Mouse (Mus musculus) forebrain, embryonic 10.5 days (tissue): Measurements from ENCODE around the gene S100a8. TPM values are rescaled to one million over a fixed set of nuclear protein-coding genes. Genes with fewer than 3 reads are reported as not detected.

Experiments used
- DNase-seq: peaks from one replicate; pipeline ENCODE4 v3.0.0-alpha.2; 2017; ENCODE audit warnings: low spot score; ENCODE audit errors: extremely low spot score
- H3K27ac ChIP-seq: fragments of 300-500 bp; sonication (generic); 2 replicates; pipeline ENCODE4 v1.5.1; 2016; ENCODE audit warnings: mild to moderate bottlenecking
- H3K27me3 ChIP-seq: fragments of 300-500 bp; sonication (generic); 2 replicates; pipeline ENCODE4 v1.6.1; 2016; ENCODE audit warnings: mild to moderate bottlenecking; ENCODE audit not compliant: poor library complexity, severe bottlenecking
- H3K36me3 ChIP-seq: fragments of 300-500 bp; sonication (generic); replicated peaks from 2 replicates; pipeline ENCODE4 v1.6.1; 2016; ENCODE audit warnings: mild to moderate bottlenecking, moderate library complexity
- H3K4me1 ChIP-seq: fragments of 300-500 bp; sonication (generic); 2 replicates; pipeline ENCODE4 v1.6.1; 2016
- H3K4me3 ChIP-seq: fragments of 300-500 bp; sonication (generic); 2 replicates; pipeline ENCODE4 v1.5.1; 2016; ENCODE audit warnings: mild to moderate bottlenecking, moderate library complexity
- H3K9me3 ChIP-seq: fragments of 300-500 bp; sonication (generic); 2 replicates; pipeline ENCODE4 v1.6.1; 2016; ENCODE audit warnings: mild to moderate bottlenecking, moderate library complexity
- WGBS: fragments of 180-500 bp; shearing (Covaris S2); methylation state at CpG from one replicate; pipeline ENCODE4 v1.1.7; 2016; 5-methylcytosine and 5-hydroxymethylcytosine counted together
- polyA plus RNA-seq: library from polyadenylated mRNA; unstranded; fragments of >200 nt; fragmentation: Nextera tagmentation; extraction: Ambion mirVana; gene quantifications from 2 replicates; pipeline ENCODE4 v1.2.1, GENCODE M21; 2016

S100a8 gene
- polyA plus RNA-seq, 1 experiment from 2014 or later: 0.33 TPM

- Histone ChIP-seq H3K9me3 (no peaks in the 10 kb centered on the region), H3K36me3 (no peaks in the 10 kb centered on the region), H3K4me1 (no peaks in the 10 kb centered on the region), H3K4me3 (no peak overlapping the region), H3K27ac (no peak overlapping the region), H3K27me3 (no peaks in the 10 kb centered on the region)
- 51% methylated on average over 3 of the region's 3 CpGs for WGBS
- DNase-seq: no peak
Observed at GRCm38 (mm10) chr3:90644220-90644619, 24.6 kb upstream of the S100a8 start.

GRCm38 (mm10) chr3:90647291-90647690 lies 21.5 kb upstream of the S100a8 start:
- no peaks in the 10 kb centered on the region for H3K27me3 ChIP-seq
- H3K9me3 ChIP-seq: no peaks in the 10 kb centered on the region
- no peaks in the 10 kb centered on the region for H3K36me3 ChIP-seq
- no peak overlapping the region for H3K4me3 ChIP-seq
- no peaks in the 10 kb centered on the region for H3K4me1 ChIP-seq
- no peak overlapping the region for H3K27ac ChIP-seq
- no peak for DNase-seq
- WGBS: 91% methylated on average over 1 of the region's 1 CpGs

- Histone ChIP-seq H3K36me3 (no peaks in the 10 kb centered on the region), H3K27ac (no peak overlapping the region), H3K9me3 (no peaks in the 10 kb centered on the region), H3K4me1 (no peaks in the 10 kb centered on the region), H3K4me3 (no peak overlapping the region), H3K27me3 (no peaks in the 10 kb centered on the region)
- no peak for DNase-seq
Observed at GRCm38 (mm10) chr3:90648981-90649380, 19.8 kb upstream of the S100a8 start.

- H3K36me3 ChIP-seq: no peaks in the 10 kb centered on the region
- 89% methylated on average over 2 of the region's 2 CpGs for WGBS
- no peak overlapping the region for H3K4me3 ChIP-seq
Observed at GRCm38 (mm10) chr3:90649832-90650231, 18.9 kb upstream of the S100a8 start.

GRCm38 (mm10) chr3:90652878-90653508 lies 15.8 kb upstream of the S100a8 start:
- H3K36me3 ChIP-seq: no peaks in the 10 kb centered on the region

More at GRCm38 (mm10) chr3:90649832-90650231, 18.9 kb upstream of the S100a8 start:
- Histone ChIP-seq H3K27me3 (no peaks in the 10 kb centered on the region), H3K9me3 (no peaks in the 10 kb centered on the region), H3K27ac (no peak overlapping the region), H3K4me1 (no peaks in the 10 kb centered on the region)
- DNase-seq: no peak

GRCm38 (mm10) chr3:90653717-90654116 lies 15.1 kb upstream of the S100a8 start, which contains the start of gene S100a7a:
Gene S100a7a (plus strand): TSS chr3:90654017.
- Histone ChIP-seq H3K27ac (no peak within 1 kb of the TSS), H3K27me3 (no peaks in the 10 kb centered on the region), H3K36me3 (no peaks in the 10 kb centered on the region), H3K4me3 (no peak within 1 kb of the TSS), H3K9me3 (no peaks in the 10 kb centered on the region), H3K4me1 (no peaks in the 10 kb centered on the region)
- no peak for DNase-seq

More at GRCm38 (mm10) chr3:90652878-90653508, 15.8 kb upstream of the S100a8 start:
- Histone ChIP-seq H3K4me1 (no peaks in the 10 kb centered on the region), H3K27ac (no peak overlapping the region), H3K9me3 (no peaks in the 10 kb centered on the region), H3K4me3 (no peak overlapping the region), H3K27me3 (no peaks in the 10 kb centered on the region)
- peak; percentile 65 for DNase-seq
- WGBS: 35% methylated on average over 5 of the region's 5 CpGs

- Histone ChIP-seq H3K27ac (no peak overlapping the region), H3K4me1 (no peaks in the 10 kb centered on the region), H3K27me3 (no peaks in the 10 kb centered on the region), H3K36me3 (no peaks in the 10 kb centered on the region), H3K9me3 (no peaks in the 10 kb centered on the region), H3K4me3 (no peak overlapping the region)
- DNase-seq: no peak
- WGBS: 77% methylated on average over 4 of the region's 4 CpGs
Observed at GRCm38 (mm10) chr3:90657405-90657804, 11.4 kb upstream of the S100a8 start.

GRCm38 (mm10) chr3:90659364-90660044 lies 9.3 kb upstream of the S100a8 start:
- H3K27me3 ChIP-seq: no peaks in the 10 kb centered on the region
- H3K27ac ChIP-seq: no peak overlapping the region
- H3K4me3 ChIP-seq: no peak overlapping the region
- H3K4me1 ChIP-seq: no peaks in the 10 kb centered on the region
- H3K36me3 ChIP-seq: no peaks in the 10 kb centered on the region
- DNase-seq: no peak
- no peaks in the 10 kb centered on the region for H3K9me3 ChIP-seq

- no peaks in the 10 kb centered on the region for H3K9me3 ChIP-seq
- DNase-seq: no peak
- no peaks in the 10 kb centered on the region for H3K4me1 ChIP-seq
- H3K27ac ChIP-seq: no peak overlapping the region
- no peaks in the 10 kb centered on the region for H3K27me3 ChIP-seq
- no peaks in the 10 kb centered on the region for H3K36me3 ChIP-seq
- no peak overlapping the region for H3K4me3 ChIP-seq
- 77% methylated on average over 2 of the region's 2 CpGs for WGBS
Observed at GRCm38 (mm10) chr3:90664219-90664618, 4.6 kb upstream of the S100a8 start.

- no peak overlapping the region for H3K4me3 ChIP-seq
- 69% methylated on average over 3 of the region's 3 CpGs for WGBS
- H3K9me3 ChIP-seq: no peaks in the 10 kb centered on the region
- no peaks in the 10 kb centered on the region for H3K36me3 ChIP-seq
- no peak overlapping the region for H3K27ac ChIP-seq
- no peak for DNase-seq
- no peaks in the 10 kb centered on the region for H3K27me3 ChIP-seq
- H3K4me1 ChIP-seq: no peaks in the 10 kb centered on the region
Observed at GRCm38 (mm10) chr3:90678656-90679055, 9.9 kb downstream of the S100a8 start.

- Histone ChIP-seq H3K4me3 (no peak overlapping the region), H3K36me3 (no peaks in the 10 kb centered on the region), H3K4me1 (no peaks in the 10 kb centered on the region), H3K27me3 (no peaks in the 10 kb centered on the region), H3K9me3 (no peaks in the 10 kb centered on the region), H3K27ac (no peak overlapping the region)
- no peak for DNase-seq
- 90% methylated on average over 3 of the region's 3 CpGs for WGBS
Observed at GRCm38 (mm10) chr3:90683929-90684328, 15.2 kb downstream of the S100a8 start.

- Histone ChIP-seq H3K27me3 (no peaks in the 10 kb centered on the region), H3K4me3 (no peak overlapping the region), H3K9me3 (no peaks in the 10 kb centered on the region), H3K36me3 (no peaks in the 10 kb centered on the region), H3K27ac (no peak overlapping the region), H3K4me1 (no peaks in the 10 kb centered on the region)
- 87% methylated on average over 2 of the region's 2 CpGs for WGBS
- no peak for DNase-seq
Observed at GRCm38 (mm10) chr3:90686835-90687234, 18.1 kb downstream of the S100a8 start.

- no peaks in the 10 kb centered on the region for H3K4me1 ChIP-seq
- no peaks in the 10 kb centered on the region for H3K27me3 ChIP-seq
- no peaks in the 10 kb centered on the region for H3K36me3 ChIP-seq
- no peak for DNase-seq
- no peaks in the 10 kb centered on the region for H3K9me3 ChIP-seq
- 87% methylated on average over 2 of the region's 2 CpGs for WGBS
- no peak overlapping the region for H3K27ac ChIP-seq
- no peak overlapping the region for H3K4me3 ChIP-seq
Observed at GRCm38 (mm10) chr3:90693496-90693895, 24.7 kb downstream of the S100a8 start.
